Mouse (Mus musculus) CH12F3 (cell line): Measurements from ENCODE around the gene Tmeff2.

Source experiments
- in situ Hi-C: fragments of 300-500 bp; cut with MboI; formaldehyde crosslinking; loops from 2 replicates; pipeline ENCODE4 v1.14.3; 2020; ENCODE audit warnings: low sequenced_read_pairs

The Tmeff2 gene

DNA sequence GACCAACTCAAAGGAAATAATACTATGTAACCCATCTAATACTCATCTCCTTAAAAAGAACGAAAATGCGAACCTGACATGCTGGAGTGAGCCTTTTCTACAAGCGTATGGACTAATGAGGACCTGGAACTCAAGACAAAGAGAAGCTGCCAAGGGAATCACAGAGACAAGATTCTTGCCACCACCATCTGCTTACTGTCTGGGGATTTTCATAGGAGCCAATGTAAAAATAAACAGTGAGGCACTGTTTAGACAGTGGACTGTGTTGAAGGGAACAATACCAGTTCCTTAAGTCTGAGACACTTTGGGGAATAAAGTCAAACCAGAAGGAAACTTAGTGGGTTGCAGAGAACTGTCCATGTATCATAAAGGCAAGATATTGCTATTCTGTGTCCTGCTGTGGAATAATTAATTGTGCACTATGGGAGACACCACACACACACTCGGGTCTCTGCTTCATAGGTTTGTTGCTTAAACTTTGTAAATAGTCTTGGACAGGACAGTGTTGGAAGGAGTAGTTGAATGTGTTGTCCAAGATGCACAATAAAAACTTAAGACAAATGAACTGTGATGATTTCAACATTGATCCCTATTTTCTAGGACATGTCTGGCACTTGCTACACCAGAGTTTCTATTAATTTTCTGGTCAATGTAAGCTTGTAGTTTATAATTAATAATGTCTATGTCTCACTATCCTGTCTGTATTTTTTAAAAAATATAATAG, 79.1 kb downstream of the Tmeff2 start:
- in situ Hi-C loops = no loop called here

DNA sequence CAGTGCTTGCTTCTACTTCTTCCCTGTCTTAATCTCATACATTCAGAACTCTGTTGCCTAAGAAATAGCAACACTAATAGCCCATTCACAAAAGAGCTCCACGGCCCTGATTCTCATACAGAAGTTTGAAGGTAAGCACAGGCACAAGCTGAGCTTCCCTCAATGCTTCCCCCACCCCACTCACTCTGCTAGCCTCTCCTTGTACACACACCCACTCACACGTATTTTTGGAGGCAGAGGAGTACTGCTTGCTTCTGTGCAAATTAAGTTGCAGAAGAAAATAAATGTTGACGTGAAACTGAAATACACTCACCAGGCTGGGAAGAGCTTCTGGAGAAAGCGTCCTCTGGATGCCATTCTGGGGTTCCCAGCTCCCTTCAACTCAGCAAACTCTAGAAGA, 80.1 kb downstream of the Tmeff2 start:
- in situ Hi-C loops = no loop called here

DNA sequence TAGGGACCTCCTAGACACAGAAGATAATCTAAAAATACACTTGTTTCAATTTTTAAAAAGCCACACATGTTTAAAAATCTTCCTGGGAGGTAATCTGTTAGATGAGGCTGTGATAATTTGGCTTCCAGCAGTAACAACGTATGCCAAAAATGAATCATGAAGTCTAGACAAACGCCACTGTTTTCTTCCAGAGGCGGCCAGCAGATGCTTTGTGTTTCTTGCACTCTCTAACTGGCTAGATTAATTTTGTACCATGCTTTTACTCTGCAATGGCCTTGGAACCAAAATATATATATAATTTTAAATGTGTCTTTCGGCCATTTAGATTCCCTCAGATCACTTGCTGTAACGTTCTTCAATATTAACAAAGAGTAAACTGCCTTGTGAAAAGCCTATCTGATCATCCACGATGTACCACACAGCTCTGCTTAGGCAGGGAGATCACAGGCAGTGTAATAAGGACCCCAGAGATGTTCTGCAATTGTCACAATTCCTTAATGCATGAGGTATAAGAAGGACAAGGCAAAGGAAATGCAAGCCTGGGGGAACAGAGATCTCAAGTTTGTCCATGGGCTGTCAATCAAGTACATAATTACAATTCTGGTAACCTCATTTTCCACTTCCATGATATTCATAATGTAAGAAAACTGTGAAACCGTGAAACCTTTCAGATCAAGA, 80.8 kb downstream of the Tmeff2 start:
- in situ Hi-C loops = no loop called here

DNA sequence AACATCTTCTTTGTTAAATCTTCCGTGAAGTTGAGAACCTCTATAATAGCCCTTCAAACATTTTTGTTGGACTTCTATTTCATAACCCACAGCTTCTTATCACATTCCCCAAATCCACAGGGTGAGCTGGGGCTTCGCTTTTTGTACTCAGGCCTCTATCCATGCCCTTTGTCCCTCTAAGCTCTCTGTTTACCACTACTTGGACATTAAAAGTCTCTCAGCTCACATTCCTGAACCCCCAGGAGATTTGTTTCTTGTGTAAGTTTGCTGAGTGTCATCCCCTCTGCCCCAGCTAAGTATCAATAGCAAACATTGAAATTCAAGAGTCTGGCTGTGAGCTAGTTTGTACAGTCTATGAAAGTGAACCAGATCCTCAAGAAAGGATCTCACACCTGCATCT, 90.2 kb downstream of the Tmeff2 start:
- in situ Hi-C loops = no loop called here

DNA sequence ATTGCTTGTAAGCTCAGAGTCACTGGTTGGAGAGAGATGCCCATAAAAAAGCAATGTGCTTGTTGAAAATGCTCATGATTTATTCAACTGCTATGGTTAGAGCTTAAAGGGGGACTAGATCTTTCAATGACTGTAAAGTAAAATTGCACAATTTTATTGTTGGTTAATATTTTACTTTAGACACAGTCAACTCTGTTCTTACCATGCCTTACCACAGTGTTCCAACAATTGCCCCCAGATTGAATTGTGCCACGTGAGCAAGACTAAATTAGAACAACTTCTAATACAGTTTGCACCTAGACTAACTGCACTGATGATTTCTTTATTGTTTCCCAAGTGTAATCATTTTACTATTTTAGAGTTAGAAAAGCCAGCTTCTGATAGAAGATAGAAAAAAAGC, 94.1 kb downstream of the Tmeff2 start:
- in situ Hi-C loops = no loop called here

DNA sequence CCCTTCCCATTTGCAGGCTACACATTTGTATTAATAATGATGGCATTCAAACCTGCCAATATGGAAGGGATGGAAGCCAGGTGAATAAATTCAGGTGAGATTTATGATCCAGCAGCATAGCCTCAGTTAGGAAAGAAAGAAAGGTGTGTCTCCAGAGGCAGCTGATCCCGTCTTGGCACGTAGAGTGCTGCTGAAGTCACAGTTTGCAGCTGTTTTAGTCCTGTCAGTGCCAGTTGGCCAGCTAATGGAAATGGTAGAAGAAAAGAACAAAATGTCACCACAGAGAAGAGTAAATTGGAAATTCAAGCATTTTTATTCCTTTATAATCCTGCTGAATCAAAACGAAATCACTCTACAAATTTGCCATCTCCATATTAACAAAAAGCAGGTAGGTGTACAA, 99.3 kb downstream of the Tmeff2 start:
- in situ Hi-C loops = no loop called here

DNA sequence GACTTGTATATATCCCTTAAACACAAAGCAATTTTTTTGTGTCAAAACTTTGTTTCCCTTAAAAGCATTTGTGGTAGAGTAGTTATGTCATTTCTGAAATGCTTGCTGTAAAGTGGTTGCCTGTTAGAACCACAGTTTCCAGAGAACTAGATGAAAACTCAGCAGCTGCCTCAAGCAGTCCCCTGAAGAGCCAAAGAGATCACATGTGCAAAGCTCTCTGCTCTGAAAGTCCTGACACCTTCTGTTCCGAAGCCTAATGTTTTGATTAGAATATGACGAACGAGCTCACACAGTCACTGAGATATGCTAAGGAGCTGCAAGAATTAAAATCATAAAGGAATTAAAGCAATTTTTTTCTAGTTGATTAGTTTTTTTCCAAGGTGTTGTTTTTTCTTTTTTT, 107.9 kb downstream of the Tmeff2 start:
- in situ Hi-C loops = no loop called here

DNA sequence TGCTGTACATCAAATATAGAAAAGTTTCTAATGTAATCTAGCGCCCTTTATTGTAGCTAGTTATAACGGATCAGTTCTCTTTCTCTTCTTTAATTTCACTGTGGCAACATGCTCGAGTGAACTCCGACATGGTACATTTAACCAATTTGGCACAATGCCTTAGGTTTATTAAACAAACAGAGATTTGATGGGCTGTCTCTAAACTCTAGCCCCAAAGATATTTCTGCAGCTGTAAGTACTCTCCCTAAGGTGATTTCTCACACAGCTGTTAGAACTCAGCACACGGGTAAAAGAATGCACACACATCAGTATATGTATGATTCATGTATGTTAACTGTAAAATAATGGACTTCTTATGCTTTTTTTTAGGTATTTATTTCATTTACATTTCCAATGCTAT, 139.8 kb downstream of the Tmeff2 start:
- in situ Hi-C loops = no loop called here

DNA sequence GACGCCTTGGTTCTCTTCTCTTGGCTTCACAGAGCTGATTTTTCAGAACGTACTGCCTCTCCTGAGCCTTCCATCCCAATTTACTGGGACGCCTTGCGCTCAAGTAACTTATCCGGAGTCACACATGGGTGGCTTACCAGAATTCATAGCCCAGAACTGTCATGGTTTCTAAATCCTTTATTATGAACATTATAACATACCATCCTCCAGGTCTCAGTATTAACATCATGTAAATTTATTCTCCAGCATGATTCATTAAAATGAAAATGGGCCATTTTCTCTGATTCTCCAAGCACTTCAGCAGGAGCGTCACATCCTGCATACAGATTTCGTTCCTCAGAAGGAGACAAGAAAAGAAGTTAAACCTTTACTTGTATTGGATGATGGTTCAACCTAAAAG, 144.4 kb downstream of the Tmeff2 start:
- in situ Hi-C loops = no loop called here

DNA sequence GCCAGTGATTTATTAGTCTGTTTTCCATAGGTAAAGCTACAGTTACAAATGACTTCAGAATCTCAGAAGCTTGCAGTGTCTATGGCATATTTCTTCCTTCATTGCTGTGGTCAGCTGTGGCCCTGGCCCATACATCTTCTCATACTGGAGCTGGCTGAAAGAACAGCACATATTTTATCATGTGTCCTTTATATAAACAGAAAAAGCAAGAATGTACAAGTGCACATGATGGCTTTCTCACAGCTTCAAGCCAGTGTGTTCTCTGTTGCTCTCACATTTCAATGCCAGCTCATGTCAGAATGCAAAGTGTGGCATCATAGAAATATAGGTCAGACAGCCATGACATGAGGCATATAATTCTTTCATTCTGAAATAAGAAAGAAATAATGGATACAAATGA, 164.1 kb downstream of the Tmeff2 start:
- in situ Hi-C loops = no loop called here

DNA sequence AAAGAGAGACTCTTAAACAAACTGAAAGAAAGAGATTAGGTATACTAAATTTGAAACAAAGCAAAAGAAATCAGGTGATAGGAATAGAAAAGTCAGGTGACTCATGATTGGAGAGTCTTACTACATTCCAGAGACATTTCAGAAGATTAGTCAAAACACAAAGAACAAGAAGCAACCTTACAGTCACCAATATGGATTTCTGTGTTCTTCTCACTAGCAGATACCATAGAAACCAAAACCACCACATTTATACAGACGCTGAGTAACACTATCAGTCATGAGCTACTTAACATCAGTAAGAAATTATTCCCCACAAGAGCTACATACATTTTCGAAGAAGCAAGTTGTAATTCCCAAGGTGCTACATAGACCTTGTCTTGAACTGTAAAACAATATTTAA, 165.2 kb downstream of the Tmeff2 start:
- in situ Hi-C loops = no loop called here

DNA sequence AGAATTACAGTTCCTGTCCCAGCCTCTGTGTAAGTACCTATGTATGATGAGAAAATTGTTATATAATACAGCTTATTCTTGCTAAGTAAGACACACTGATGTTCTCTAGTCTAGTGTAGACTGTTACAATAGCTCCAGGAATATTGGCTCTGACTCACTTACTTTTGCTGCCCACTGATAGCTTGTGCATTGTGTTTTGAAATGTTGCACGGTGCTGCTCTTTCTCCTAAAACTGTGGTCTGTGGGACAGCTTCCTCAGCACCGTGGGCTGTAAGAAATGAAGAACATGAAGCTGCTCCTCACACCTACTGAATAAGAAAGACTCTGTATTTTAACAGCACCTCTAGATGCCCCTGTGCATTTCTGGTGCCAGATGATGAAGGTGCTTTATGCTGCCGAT, 168.4 kb downstream of the Tmeff2 start:
- in situ Hi-C loops = no loop called here

DNA sequence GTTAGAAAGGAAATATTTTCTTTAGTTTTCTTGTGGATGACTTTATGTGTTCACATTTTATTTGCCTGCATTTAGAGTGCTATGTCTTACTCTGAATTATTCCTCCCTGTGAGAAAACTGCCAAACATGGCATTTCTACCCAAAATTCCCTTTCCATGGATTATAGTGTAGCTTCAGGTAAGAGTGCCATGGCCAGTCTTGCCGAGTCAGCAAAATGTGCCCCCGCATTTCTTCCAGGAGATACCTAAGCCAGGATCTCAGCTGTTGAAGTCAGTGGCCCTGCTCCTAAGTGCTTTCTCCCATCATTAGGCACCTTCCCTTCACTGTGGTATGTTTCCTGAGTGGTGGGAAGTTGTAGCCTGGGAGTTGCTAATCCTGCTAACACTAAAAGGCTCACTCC, 168.8 kb downstream of the Tmeff2 start:
- in situ Hi-C loops = no loop called here

DNA sequence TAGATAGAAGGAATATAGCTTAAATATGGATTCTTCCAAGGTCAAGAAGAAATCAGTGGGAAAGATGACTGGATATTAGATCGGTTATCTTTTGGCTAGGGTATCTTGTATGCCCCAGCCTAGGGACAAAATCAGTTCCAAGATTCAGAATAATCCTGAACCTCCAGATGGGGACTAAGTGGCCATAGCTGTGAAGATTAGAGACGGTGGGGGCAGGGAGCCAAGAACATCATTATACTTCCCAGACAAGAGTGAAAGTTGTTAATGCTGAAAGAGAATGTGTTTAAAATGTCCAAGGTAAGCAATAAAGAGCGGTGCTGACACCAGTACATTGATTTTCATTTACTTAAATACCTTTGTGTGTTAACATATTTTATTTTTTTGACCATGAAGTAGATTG, 173.6 kb downstream of the Tmeff2 start:
- in situ Hi-C loops = no loop called here

DNA sequence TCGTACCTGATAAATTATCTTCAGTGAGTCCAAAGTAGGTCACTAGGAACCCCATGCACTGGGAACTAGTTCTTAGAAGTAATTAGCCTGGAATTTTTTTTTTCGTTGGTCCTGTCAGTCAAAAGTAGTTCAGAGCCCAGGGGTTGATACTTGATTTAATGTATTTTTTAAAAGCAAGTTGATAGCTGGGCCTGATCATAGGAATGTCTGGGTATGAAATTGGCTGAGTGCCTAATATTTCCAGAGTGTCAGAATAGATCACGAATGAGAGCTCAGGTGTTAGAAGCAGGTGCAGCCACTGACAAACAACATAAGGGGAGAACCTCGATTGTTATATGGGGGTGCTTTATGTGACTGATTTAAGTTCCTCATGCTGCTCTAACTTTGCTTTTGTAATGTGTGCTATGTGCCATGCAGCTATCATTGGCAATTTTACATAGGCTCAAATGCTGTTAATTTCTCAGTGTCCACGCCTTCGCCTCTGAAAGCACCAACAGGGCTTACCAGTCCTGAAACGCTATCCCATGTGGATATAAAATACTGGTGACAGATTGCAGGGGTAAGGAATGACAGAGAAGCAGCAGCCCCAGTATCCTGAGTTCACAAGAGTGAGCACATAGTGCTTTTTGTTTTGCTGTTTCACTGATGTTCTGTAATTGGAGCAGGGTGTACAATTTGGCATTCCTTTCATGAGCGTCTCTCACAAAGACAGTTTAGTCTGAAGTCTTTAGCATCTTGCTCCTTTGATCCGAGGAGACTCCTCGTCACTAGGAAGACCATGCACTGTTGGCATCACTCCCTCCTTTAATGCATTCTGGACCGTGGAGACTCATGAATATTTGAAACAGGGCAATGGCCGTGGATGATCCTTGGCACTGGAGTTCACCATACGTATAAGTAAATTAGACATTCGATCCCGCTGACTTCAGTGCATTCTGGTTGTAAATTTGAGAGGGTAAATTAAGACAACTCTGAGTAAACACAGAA, 175.6 kb downstream of the Tmeff2 start:
- in situ Hi-C loops = no loop called here

DNA sequence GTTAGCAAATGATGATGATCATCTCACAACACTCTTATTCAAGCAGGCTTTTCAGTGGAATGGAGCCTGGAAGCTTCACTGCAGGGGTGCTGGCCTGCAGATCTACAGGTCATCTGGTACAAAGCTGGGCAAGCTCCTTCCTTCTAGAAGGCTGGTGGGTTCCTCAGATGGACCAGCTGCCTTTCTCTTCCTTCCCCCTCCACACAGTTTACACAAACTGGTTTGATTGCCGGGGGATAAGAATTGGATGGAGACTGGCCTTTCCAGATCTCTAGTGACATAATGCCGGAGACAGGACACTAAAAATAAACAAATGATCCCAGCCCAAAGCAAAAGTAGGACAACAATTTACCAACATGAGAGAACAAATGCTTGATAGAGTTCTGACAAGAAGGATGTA, 188.5 kb downstream of the Tmeff2 start:
- in situ Hi-C loops = no loop called here

DNA sequence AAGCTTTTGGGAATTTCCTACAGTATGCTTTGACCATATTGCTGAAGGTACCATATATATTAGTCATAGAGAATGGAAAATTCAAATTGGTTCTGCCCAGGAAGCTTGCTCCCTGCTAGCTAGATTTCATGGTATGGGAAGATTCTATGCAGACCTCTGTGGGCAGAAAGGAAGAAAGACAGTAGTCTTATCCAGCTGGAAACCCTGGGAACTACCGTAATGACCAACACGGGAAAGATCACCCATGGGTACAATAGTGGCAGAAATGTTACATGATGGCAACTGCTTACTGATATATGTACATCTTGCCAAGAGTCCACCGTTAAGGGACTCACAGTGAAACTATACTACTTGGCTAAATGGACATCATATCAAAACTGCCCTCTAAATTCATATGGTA, 189.4 kb downstream of the Tmeff2 start:
- in situ Hi-C loops = no loop called here

DNA sequence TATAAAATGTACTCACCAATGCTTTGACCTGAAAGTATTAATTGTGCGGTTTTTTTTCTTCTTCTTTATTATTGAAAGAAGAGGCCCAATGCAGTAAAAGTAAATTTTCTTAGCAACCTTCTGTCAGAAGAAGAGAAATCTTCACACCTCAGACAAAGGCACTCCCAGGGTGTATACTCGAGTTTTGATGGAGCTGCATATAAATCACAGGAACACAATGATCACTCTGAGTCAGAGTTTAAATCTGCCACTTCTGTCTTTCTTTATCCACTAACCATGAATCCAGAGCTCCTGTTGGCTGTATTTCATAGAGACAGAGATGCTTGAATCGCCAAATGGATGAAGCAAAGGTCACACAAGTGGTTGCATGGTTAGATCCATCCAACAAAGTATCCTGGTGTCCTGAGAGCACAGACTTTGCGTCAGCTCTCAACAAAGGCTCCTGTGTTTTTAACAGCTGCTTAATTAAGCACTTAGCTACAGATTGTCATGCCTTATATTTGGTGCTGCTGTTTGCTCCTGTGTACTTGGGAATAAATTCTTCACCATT, 189.8 kb downstream of the Tmeff2 start:
- in situ Hi-C loops = no loop called here

DNA sequence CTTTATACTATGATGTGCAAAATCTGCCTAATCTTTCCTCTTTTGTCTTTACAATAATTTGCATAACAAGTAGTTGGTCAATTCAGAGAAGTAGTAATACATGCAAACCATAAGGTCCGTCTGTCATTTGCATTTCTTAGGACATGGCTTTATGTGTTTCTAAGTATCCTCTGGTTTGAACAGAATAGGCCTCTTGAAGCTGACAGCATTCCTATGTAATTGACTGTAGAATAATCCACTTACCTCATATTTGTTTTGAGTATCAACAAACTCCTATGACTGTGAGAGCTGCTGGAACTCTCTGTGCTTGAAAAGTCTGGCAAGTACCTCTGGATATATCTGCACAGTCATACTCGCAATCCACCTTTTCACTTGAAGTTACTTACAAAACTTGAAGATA, 194.3 kb downstream of the Tmeff2 start:
- in situ Hi-C loops = no loop called here

DNA sequence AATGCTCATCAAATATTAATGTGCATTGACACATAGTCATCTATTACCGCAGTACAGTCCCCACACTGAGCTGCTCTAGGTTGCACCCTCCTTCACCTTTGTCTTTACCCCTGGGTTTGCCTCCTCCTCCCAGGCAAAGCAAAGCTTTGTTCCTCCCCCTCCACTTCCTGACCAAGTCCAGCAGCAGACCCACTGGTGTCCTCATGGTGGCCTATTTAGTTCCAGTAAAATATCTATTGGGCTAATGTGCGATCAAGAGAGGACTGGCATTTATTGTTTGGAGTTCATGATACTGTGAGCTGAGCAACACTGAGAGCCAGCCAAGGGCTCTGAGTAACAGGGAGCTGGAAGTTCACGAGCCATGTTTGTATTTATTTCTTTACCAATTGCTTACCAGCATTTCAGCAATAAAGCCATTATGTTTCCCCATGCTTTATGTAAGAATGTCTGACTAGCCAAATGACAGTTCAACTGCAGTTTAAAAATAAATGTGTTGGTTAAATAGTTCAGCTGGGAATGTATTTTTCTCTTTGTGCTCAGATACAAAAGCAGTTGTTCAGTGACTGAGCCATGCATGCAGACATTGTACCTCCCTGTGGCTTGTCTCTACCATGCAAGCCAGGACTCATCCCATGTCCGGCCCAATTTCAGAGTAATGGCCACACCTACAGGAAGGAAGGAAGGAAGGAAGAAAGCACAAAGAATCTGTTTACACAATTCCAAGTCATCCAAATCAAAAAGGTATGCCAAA, 196.6 kb downstream of the Tmeff2 start:
- in situ Hi-C loops = no loop called here
